Mouse (Mus musculus): ENCODE measurements around the gene Olfm2.

DNA sequence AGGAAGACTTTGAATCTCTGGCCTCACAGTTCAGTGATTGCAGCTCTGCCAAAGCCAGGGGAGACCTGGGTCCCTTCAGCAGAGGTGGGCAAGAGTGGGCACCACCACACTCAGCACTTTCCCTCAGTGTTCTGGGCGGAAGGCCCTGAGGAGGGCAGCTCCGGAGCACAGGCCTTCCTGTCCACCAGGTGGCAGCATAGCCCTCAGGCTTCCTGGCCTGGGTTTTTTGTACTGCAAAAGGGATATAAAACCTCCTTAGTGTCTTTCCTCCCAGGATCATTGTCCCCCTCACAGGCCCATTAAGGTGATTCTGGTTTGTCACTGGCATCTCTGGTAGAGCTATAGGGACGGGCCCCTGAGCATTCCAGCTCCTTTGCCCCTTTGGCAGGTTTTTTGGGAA is 83.8 kb downstream of the Olfm2 start:
- peak; percentile 92 for TF ChIP-seq CTCF (IDR thresholded peaks at IDR 0.05; ENCODE audit: borderline replicate concordance, control insufficient read depth, extremely low read depth, insufficient read depth, low read length, poor library complexity)
- no peak for TF ChIP-seq POLR2A (IDR thresholded peaks at IDR 0.05; ENCODE audit: control insufficient read depth, extremely low read depth, insufficient read depth, low read length, poor library complexity)

Data from thymus, adult 2 months (tissue).